Mouse (Mus musculus): ENCODE data around the gene Daam1.

GRCm38 (mm10) chr12:71972126-71972525 is 141.2 kb downstream of the Daam1 start:
- no peak for TF ChIP-seq CTCF (IDR thresholded peaks at IDR 0.05)
- no peak for TF ChIP-seq EP300 (IDR thresholded peaks at IDR 0.05)

All from lung, postnatal 0 days (tissue).